Mouse (Mus musculus) lung, postnatal 0 days (tissue): ENCODE data around the gene 1700016K19Rik.

Experiments
- CTCF ChIP-seq: IDR thresholded peaks from 2 replicates; pipeline ENCODE4 v1.5.1; 2016; ENCODE audit warnings: antibody characterized with exemption, mild to moderate bottlenecking
- EP300 ChIP-seq: IDR thresholded peaks from 2 replicates; pipeline ENCODE4 v1.6.1; 2016; ENCODE audit warnings: antibody characterized with exemption, mild to moderate bottlenecking, control low read depth

GRCm38 (mm10) chr11:76044468-76044867 is 44.8 kb downstream of the 1700016K19Rik start:
- no peak for TF ChIP-seq CTCF
- TF ChIP-seq EP300 = no peak
